Mouse (Mus musculus): ENCODE measurements around the gene Atl1. TPM values are rescaled to one million over a fixed set of nuclear protein-coding genes. Genes with fewer than 3 reads are reported as not detected.
A peak's percentile ranks its signal among the peaks of the same experiment; 100 is the strongest.

Atl1 gene
- total RNA-seq (2014; rRNA removed) (1.5 and 1.7 TPM in 2 replicates), polyA plus RNA-seq (2012; rRNA removed) (0.40 and 0.62 TPM in 2 replicates)

DNA sequence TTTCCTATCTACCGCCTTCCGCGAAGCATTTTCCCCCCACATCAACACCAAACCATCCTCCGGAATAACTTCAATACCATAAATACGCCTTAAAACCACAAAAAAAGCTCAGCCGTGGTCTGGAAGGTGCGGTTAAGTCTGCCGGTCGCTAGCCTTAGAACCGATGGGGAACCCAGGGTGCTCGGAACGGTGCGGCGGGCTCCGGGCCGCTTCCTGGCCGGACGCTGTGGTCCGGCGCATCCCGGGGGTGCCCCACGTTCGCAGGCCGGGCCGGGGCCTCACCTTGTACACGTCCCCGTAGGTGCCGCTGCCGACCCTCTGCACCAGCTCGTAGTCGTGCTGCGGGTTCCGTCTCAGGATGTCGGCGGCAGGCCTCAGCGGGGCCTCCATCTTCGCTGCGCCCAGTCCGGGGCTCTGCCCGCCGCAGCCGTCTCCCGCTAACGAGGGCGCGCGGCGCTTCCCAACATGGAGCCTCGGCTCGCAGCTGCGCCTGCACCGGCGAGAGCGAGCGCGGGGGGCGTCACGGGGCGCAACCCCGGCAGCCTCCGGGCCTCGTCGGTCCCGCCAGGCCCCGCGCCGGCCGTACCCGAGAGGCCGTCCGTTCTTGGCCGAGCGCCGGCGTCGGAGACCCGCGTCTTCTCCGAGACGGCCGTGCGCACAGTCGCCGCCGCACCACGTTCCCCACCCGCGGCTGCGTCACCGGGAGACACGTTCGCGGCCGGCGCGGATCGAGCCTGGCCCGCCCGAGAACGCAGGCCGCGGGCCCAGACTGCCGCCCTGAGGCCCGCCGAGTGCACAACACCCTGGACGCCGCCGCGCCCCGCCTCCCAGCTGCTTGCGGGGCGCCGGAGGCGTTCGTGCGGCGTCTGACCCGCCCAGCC, at the start of gene Atl1, which contains the start of gene Map4k5:
TSS of gene Atl1 (plus strand) at position 244 of the 881 bp plus-strand sequence.
TSS of gene Map4k5 (minus strand) at position 830 of the 881 bp plus-strand sequence.
- peaks cover 29% of the 10 kb centered on the region for H3K79me2 ChIP-seq (ENCODE audit: control insufficient read depth, insufficient read depth, low read length)
- H3K4me1 ChIP-seq (ENCODE audit: control insufficient read depth, insufficient read depth, low read length) = peaks cover 16% of the 10 kb centered on the region
- under 1% methylated on average over 118 of the region's 118 CpGs for WGBS
- H3K27me3 ChIP-seq (ENCODE audit: control insufficient read depth, insufficient read depth, low read length) = no peaks in the 10 kb centered on the region
- peak; percentile 59 for DNase-seq (ENCODE audit: extremely low read depth, low read depth, low spot score)
- peak within 1 kb of the TSS; percentile 76 for H3K4me3 ChIP-seq (ENCODE audit: insufficient read depth, low read depth, low read length)
- no peaks in the 10 kb centered on the region for H3K36me3 ChIP-seq (ENCODE audit: control insufficient read depth, insufficient read depth, low read length)
- TF ChIP-seq CTCF (IDR thresholded peaks at IDR 0.05; ENCODE audit: low read depth, low read length) = peak; percentile 82
- peak; percentile 27; the same call in 1 of the 2 replicates for TF ChIP-seq POLR2A (IDR thresholded peaks at IDR 0.05; ENCODE audit: extremely low read depth, insufficient read depth, low read length)
- H3K9ac ChIP-seq (ENCODE audit: low read depth, low read length) = peak within 1 kb of the TSS; percentile 90
- peak within 1 kb of the TSS; percentile 77 for H3K27ac ChIP-seq (replicated peaks; ENCODE audit: insufficient read depth, low read depth, low read length)

GRCm38 (mm10) chr12:69843531-69844445, 48.6 kb upstream of the Atl1 start:
- no peaks in the 10 kb centered on the region for H3K27me3 ChIP-seq (ENCODE audit: control insufficient read depth, insufficient read depth, low read length)
- H3K27ac ChIP-seq (replicated peaks; ENCODE audit: insufficient read depth, low read depth, low read length) = no peak overlapping the region
- no peak for TF ChIP-seq CTCF (IDR thresholded peaks at IDR 0.05; ENCODE audit: low read depth, low read length)
- no peak for TF ChIP-seq POLR2A (IDR thresholded peaks at IDR 0.05; ENCODE audit: extremely low read depth, insufficient read depth, low read length)
- H3K79me2 ChIP-seq (ENCODE audit: control insufficient read depth, insufficient read depth, low read length) = no peaks in the 10 kb centered on the region; the same call in 1 of the 2 replicates
- H3K4me1 ChIP-seq (ENCODE audit: control insufficient read depth, insufficient read depth, low read length) = no peaks in the 10 kb centered on the region
- peaks cover 33% of the 10 kb centered on the region for H3K36me3 ChIP-seq (ENCODE audit: control insufficient read depth, insufficient read depth, low read length)
- WGBS = 87% methylated on average over 19 of the region's 19 CpGs
- no peak overlapping the region for H3K9ac ChIP-seq (ENCODE audit: low read depth, low read length)
- DNase-seq (ENCODE audit: extremely low read depth, low read depth, low spot score) = no peak
- H3K4me3 ChIP-seq (ENCODE audit: insufficient read depth, low read depth, low read length) = no peak overlapping the region

DNA sequence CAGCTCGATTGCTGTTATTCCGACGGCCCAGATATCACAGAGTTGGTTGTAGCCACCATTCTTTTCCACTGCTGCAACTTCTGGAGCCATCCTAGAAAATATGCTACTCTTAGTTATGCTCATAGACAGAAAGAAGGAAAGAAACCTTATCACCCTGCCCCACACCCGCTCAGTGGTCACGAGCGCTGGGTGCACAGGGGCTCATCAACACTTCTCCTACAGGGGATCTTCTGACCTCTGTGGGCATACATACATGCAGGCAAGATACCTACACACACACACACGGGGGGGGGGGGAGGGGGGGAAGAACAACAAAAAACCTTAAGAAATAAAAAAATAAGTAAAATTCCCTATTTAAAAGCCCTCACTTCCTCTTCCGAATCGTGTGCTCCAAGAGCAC, 46.7 kb upstream of the Atl1 start:
- 86% methylated on average over 9 of the region's 9 CpGs for WGBS
- Histone ChIP-seq H3K4me3 (ENCODE audit: insufficient read depth, low read depth, low read length) (no peak overlapping the region), H3K9ac (ENCODE audit: low read depth, low read length) (no peak overlapping the region), H3K27ac (replicated peaks; ENCODE audit: insufficient read depth, low read depth, low read length) (no peak overlapping the region), H3K36me3 (ENCODE audit: control insufficient read depth, insufficient read depth, low read length) (peaks cover 34% of the 10 kb centered on the region), H3K27me3 (ENCODE audit: control insufficient read depth, insufficient read depth, low read length) (no peaks in the 10 kb centered on the region), H3K4me1 (ENCODE audit: control insufficient read depth, insufficient read depth, low read length) (no peaks in the 10 kb centered on the region), H3K79me2 (ENCODE audit: control insufficient read depth, insufficient read depth, low read length) (no peaks in the 10 kb centered on the region)
- TF ChIP-seq CTCF (IDR thresholded peaks at IDR 0.05; ENCODE audit: low read depth, low read length) (no peak), POLR2A (IDR thresholded peaks at IDR 0.05; ENCODE audit: extremely low read depth, insufficient read depth, low read length) (no peak)
- no peak for DNase-seq (ENCODE audit: extremely low read depth, low read depth, low spot score)

GRCm38 (mm10) chr12:69846499-69846898, 45.9 kb upstream of the Atl1 start:
- Histone ChIP-seq H3K9ac (ENCODE audit: low read depth, low read length) (no peak overlapping the region), H3K36me3 (ENCODE audit: control insufficient read depth, insufficient read depth, low read length) (peaks cover 37% of the 10 kb centered on the region), H3K4me1 (ENCODE audit: control insufficient read depth, insufficient read depth, low read length) (no peaks in the 10 kb centered on the region), H3K27ac (replicated peaks; ENCODE audit: insufficient read depth, low read depth, low read length) (no peak overlapping the region), H3K4me3 (ENCODE audit: insufficient read depth, low read depth, low read length) (no peak overlapping the region), H3K79me2 (ENCODE audit: control insufficient read depth, insufficient read depth, low read length) (no peaks in the 10 kb centered on the region), H3K27me3 (ENCODE audit: control insufficient read depth, insufficient read depth, low read length) (no peaks in the 10 kb centered on the region)
- 94% methylated on average over 9 of the region's 9 CpGs for WGBS
- TF ChIP-seq POLR2A (IDR thresholded peaks at IDR 0.05; ENCODE audit: extremely low read depth, insufficient read depth, low read length) (no peak), CTCF (IDR thresholded peaks at IDR 0.05; ENCODE audit: low read depth, low read length) (no peak)
- DNase-seq (ENCODE audit: extremely low read depth, low read depth, low spot score) = no peak

DNA sequence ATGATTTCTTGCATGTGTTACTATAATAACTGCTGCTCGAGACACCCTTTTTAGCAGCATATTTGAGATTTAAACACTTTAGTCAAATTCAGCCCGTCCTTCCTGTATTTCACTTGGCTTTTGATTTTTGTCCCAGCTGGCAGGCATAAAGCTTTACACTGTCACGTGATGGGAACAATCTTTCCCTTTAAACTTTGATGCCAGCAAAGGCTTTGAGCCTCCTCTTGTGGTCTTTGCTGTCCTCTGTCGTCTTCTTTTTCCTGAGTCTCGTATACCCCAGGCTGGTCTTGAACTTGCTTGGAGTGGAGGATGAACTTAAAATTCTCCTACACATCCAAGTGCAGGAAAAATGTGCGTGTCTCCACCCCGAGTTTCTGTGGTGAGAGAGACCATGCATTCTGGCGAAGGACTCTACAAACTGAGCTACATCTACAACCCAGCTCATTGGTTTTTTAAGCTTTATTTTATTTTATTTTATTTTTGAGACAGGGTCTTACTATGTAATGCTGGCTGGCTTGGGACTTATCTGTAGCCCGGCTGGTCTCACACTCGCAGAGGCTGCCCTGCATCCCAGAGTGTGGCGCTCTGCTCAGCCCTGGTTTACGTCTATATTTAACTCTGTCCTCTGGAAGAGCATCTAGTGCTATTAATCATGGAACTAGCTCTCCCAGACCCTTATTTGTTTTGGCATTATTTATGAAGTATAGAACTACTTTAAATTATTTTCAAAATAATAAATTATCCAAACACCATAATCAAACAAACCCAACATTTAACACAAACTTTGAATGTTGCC, 44.1 kb upstream of the Atl1 start:
- TF ChIP-seq CTCF (IDR thresholded peaks at IDR 0.05; ENCODE audit: low read depth, low read length) = no peak
- TF ChIP-seq POLR2A (IDR thresholded peaks at IDR 0.05; ENCODE audit: extremely low read depth, insufficient read depth, low read length) = no peak
- no peak overlapping the region for H3K9ac ChIP-seq (ENCODE audit: low read depth, low read length)
- H3K27ac ChIP-seq (replicated peaks; ENCODE audit: insufficient read depth, low read depth, low read length) = no peak overlapping the region
- H3K27me3 ChIP-seq (ENCODE audit: control insufficient read depth, insufficient read depth, low read length) = no peaks in the 10 kb centered on the region
- H3K36me3 ChIP-seq (ENCODE audit: control insufficient read depth, insufficient read depth, low read length) = peaks cover 36% of the 10 kb centered on the region
- 0 out of 2 replicates have a peak, but pooled peaks cover 3% of the 10 kb centered on the region for H3K79me2 ChIP-seq (ENCODE audit: control insufficient read depth, insufficient read depth, low read length)
- no peak overlapping the region for H3K4me3 ChIP-seq (ENCODE audit: insufficient read depth, low read depth, low read length)
- 79% methylated on average over 12 of the region's 12 CpGs for WGBS
- H3K4me1 ChIP-seq (ENCODE audit: control insufficient read depth, insufficient read depth, low read length) = no peaks in the 10 kb centered on the region
- peak; percentile 44 for DNase-seq (ENCODE audit: extremely low read depth, low read depth, low spot score)

Measured in liver, adult 2 months (tissue).